Mouse (Mus musculus) left cerebral cortex, adult 8-10 months (tissue): Measurements from ENCODE around the gene Daam1. TPM values are rescaled to one million over a fixed set of nuclear protein-coding genes. Genes with fewer than 3 reads are reported as not detected.
"Not testable (repeated sequence)": the region's sequence is repeated elsewhere in the genome, so short reads cannot be mapped to it uniquely, and the experiment has no call there.

ENCODE experiments used
- DNase-seq, 2 experiments: peaks; one replicate each; pipeline ENCODE4 v3.0.0; 2022; ENCODE audit warnings: low spot score in 2 of 2
- total RNA-seq, 4 experiments: library from RNA; stranded (reverse); gene quantifications; 2 replicates each; pipeline ENCODE4 v1.2.4; 2022

Gene Daam1
- total RNA-seq, 4 experiments from 2014 or later: 49.2 to 52.6 (median 51.6) TPM

DNA sequence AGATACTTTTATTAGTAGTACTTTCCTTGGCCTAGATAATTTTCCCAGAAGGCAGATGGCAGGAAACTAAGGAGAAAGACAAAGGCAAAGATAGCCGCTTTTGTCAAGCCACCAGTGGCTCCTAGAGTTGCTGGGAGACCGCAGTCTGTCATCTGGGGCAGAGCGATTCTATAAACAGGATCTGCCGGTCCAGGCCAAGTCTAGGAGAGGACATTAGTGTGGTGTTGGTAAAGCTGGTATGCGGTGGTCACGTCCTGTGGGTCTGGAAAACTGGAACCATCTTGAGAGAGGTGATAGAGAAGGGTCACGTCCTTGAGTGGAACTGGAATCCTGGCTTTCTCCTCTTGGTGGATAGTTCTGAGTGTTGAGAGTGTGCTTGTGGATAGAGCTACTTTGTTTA, 3.2 kb downstream of the Daam1 start:
- no peak for DNase-seq

DNA sequence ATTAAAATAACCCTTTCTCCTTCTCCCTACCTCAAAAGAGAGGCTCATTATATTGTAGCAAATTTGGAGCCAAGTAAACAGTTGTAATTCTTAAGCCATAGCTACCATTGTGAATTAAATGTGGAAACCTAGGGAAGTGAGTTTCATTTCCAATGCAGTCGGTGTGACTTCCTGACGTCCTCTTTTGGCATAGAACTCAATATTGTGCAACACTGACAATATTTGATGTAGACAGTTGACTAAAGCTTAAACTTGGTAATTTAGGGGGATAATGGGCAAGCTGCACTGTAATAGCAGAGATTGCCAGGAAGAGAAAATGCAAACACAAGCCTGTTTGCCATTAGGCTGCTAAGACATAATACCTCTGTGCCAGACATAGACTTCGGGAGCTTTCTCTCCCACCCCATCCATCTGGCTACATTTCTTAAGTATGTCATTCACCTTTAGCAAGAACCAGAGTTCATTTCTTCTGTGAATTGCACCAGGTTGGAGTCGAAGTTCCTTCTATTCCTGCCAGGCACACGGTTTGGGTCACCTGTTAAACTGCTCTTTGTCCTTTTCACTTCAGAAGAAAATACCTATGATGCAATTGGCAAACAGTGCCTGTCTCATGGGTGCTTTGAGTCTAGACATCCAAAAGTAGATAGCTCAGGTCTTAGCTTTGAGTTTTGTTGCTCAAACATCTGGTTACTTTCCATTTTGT, 5.2 kb downstream of the Daam1 start:
- DNase-seq: no peak

DNA sequence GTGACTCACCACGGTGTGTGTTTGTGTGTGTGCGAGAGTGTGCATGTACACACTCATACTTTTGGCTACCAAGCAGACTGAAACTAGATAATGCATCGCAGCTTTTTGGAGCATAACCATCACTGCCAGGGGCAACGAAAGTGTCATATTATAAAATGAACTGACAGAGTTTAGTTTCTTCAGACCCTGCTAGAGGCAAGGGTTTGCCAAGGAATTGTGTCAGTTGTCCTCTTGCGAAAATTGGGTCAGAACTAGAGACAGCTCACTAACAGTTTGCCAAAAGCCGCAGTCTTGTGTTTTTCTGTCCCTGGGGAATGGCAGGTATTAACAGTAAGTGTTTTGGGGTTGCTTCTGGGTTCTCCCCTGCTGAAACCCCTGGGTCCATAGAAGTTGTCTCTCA, 5.9 kb downstream of the Daam1 start:
- DNase-seq: no peak

DNA sequence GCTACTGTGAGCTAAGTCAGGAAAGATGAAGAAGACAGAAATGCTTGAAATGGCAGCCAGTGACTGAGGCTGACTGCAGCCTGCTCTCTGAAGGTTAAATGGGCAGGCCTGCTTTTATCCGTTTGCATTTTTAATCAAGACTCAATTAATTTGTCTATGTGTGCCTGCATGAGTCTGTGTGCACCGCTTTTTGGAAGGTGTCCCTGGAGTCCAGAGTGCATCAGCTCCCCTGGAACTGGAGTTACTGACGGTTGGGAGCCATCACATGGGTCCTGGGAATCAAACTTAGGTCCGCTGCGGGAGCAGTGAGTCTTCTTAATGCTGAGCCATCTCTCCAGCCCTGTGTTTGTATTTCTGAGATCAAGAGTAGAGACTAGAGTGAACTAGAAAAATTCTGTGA, 6.7 kb downstream of the Daam1 start:
- DNase-seq: no peak

DNA sequence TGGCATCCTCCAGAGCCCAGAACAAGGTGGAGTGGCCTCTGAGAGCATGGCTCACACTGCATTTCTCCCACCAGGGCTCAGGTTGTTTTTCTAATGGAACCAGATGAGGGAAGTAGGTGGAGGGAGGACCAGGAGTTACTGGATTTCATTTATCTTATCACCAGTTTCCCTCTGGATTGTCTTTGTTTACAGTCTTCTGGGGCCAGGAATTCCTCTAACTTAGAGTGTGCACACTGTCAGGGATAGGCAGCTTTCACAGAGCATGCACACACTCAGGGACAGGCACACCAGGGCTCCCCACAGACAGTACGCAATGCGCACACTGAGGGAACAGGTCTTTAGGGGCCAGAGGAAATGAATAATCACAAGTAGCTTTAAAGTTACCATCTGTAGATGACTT, 7.4 kb downstream of the Daam1 start:
- DNase-seq: no peak

DNA sequence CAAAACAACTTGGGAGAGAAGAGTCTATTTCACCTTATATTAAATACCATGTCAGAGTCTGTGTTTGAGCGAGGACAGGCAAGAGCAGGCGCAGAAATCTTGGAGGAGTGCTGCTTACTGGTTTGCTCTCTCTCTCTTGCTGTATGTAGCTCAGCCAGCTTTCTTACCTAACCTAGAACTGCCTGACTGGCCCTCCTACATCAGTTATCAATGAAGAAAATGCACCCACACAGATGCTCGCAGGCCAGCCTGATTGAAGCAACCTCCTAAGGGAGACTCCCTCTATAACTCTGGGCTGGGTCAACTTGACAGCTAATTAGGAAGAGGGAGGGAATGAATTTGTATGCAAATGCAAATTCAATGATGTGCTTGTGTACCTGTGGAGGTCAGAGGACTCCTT, 8.8 kb downstream of the Daam1 start:
- no peak for DNase-seq

DNA sequence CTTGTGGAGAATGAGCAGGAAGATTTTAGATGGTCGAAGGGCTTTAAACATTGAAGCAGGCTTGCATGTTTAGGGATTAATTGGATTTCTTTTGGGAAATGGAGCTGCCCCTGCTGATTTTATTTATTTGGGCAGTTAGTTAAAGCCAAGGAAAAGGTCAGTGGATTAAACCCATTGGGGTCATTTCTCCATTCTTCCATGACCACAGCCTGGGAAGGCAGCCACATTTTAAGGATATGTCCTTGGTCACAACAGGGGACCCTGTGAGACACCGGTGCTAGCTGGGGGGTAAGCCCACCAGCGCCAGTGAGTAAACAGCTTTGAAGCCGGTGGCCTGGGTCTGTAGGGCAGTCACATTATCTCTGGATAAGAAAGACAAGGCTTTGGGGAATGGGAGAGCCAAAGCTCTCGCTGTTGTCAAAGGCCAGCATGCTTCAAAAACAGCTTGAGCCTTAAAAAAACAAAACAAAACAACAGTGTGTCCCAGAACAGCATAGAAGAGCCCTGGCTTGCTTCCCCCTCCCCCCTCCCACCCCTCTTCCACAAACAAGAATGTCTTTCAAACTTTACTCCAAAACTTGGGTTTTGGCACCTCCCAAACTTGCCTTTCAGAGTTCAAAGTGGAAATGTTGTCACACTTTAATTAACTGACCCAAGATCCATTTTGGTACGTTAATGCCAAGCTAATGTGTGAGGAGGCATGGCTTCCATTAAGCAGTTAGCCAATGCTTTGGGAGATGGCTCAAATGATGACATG, 9.7 kb downstream of the Daam1 start:
- no peak for DNase-seq

DNA sequence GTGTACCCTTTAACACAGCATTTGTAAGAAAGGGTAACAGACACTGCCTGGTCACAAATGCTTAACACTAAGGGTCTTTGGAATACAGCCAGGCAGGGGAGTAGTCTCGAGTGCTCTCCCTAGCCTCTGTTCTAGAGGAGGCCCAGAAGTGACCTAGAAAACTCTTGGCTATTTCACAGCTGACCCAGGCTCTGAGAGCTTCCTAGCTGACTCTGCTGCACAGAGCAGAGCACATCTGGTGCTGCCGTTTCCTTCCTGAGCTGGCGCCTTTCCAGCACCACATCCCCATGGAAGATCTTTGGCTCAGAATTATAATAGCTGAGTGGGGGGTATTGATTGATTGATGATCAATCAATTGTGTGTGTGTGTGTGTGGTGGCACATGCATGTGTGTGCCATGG, 11.1 kb downstream of the Daam1 start:
- no peak for DNase-seq

DNA sequence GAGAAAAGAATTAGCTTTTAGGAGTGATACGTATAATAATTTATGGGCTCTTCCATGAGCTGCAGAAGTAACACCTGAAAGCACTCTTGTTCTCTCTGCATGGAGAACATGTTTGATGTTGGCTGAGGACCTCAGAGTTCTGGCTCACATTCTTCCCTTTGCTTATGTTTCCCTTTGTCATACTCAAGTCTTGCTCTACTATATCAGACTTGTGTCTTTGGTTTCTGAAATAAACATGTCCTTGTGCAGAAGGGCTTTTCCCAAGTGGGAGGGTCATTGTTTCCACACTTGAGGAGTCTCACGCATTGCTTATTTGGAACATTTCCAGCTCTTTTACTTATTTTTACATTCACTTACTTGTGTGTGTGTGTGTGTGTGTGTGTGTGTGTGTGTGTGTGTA, 11.7 kb downstream of the Daam1 start:
- DNase-seq: no peak

DNA sequence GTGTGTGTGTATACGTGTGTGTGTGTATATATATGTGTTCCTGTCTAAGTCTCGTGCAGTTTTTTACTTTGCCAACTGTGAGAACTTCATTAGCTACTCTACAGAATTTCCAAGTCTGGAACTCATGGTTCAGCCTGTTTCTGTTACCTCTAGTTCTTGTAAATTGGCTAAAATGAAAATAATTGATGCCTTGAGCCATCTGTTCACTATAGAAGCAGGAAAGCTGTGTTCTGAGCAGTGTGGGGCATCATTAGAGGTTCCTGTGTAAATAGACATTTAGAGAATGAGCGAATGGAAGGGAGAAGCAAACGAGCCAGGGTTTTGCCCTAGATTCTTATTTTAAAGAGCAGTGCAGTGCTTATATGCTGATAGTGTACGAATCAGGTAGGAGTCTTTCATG, 14.6 kb downstream of the Daam1 start:
- no peak for DNase-seq

DNA sequence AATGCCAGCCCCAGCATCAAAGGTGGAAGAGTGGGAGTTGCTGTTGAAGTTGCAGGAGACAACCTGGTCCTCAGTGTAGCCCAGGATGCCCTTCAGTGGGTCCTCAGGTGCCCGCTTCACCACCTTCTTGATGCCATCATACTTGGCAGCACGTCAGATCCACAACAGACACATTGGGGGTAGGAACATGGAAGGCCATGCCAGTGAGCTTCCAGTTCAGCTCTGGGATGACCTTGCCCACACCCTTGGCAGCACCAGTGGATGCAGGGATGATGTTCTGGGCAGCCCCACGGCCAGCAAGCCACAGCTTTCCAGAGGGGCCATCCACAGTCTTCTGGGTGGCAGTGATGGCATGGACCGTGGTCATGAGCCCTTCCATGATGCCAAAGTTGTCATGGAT, 15.5 kb downstream of the Daam1 start:
- DNase-seq: not testable (repeated sequence)

DNA sequence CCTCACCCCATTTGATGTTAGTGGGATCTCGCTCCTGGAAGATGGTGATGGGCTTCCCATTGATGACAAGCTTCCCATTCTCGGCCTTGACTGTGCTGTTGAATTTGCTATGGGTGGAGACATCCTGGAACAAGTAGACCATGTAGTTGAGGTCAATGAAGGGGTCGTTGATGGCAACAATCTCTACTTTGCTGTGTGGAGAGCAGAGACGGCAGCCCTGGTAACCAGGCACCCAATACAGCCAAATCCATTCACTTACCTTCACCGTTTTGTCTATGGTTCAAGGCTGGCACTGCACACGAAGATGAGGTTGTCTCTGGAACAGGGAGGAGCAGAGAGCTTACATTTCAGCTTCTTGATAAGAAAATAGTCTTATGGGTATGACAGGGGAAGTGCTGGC, 16.1 kb downstream of the Daam1 start:
- not testable (repeated sequence) for DNase-seq

DNA sequence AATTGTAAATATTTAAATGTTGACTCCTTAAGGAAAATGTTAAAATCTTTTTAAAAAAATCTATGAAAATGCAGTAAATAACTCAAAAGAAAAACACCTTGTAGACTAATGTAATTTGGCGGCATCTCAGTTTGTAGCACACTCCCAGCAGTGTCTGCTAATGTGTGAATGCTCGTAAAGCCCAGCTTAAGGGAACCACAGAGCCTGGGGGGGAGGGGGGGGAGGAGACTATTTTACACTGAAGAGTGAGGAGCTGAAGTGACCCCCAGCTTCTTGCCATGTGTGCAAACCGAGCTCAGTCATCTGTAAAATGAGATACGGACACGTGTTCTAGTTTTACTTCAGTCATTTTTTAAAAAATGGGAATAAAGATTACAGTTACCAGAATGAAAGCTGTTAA, 16.7 kb downstream of the Daam1 start:
- no peak for DNase-seq

DNA sequence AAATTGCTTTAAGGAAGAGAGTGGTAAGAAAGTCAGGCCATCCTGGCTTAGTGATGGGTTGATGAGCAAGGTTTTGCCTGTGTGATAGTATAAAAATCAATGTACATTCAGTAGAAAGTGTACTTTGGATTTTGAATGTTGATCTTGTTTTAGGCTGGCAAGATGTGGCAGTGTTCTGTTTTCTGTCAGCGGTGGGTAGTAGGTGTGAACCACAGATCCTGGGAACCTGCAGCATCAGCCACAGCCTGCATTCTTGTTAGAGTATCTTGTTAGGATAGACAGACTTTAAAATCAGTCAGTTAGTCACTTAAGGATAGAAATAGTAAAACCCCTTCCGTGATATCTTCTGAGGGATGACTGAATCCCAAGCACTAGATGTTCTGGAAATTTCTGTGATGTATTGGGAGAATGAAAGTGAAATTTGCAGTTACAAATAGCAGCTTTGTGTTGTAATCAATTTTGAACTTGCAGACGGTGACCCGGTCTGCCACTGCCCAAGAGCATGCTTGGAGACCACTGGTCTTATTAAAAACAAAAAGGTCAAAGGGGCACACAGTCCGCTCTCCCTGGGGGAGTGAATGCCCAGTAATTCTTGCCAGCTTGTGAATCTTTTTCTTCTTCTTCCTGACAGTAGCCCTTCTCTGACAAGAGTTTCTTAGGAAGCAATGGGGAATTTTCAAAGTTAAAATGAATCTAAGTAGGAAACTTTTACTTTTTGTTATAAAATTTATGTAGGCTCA, 17.3 kb downstream of the Daam1 start:
- no peak for DNase-seq

DNA sequence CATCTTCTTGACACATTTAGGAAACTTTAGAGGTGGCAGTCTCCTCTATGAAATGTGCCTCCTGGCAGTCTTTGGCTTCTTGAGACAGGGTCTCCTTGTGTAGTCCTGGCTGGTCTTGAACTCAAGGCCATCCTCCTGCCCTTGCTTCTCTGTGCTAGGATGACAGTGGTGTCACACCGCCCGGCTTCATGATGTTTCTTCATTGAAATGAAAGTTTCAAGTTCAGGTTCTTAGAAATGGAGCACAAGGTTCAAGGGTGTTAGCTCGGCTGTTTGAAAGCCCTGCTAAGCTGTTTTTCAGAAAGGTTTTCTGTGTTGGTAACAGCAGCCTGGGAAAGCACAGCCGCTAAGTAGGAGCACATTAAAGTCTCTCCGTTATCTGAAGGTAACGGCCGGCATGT, 18.2 kb downstream of the Daam1 start:
- no peak for DNase-seq

DNA sequence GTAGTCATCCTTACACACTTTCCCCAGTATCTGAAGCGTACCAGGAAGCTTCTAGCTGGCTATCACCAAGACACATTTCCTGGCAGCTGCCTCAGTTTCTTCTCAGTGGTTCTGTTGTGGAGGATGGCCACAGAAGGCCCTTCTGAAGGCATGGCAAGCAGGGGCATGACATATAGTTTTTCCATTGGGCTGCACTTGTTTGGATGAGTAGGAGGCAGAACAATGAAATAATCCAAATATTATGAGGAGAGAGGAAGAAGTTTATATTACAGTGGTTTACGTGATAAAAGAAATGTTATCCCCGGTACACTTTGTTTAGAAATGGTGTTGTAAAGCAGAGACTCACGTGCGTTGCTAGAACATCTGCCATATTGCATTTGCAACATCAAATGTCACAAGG, 19.3 kb downstream of the Daam1 start:
- DNase-seq: no peak

DNA sequence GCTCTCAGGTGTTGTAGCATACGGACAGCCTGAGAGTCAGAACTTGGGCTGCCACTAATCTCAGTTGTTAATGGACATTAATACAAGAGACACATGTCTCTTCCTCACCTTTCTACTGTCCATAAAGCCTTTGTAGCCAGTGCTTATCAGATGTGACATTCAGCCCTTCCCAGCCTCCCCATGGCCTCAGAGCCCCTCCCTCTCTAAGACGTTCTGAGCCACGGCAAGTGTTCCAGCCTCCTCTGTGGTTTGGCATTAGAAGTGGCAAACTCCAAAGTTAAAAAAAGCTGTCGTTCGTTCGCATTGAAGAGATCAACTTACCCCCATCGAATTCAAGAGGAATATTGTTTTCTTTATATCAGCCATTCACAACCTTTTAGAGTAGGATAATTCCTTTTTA, 21.8 kb downstream of the Daam1 start:
- no peak for DNase-seq

DNA sequence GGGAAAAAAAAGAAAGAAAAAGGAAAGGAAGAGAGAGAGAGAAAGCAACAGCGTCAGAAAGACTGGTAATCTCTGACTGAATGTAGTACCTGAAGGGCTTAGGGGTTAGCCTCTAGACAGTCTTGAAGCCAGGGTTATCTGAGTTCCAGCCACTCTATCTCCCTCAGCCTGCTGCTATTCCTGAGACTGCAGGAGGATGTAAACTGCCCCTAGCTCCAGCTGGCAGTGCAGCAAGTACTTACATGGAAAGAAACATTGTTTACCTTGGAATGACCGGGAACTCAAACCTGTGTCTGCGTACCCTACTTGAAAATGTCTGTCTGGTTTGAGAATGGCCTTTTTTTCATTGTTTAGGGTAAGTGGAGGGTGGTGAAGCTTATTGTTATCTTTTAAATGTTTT, 22.8 kb downstream of the Daam1 start:
- DNase-seq: no peak

DNA sequence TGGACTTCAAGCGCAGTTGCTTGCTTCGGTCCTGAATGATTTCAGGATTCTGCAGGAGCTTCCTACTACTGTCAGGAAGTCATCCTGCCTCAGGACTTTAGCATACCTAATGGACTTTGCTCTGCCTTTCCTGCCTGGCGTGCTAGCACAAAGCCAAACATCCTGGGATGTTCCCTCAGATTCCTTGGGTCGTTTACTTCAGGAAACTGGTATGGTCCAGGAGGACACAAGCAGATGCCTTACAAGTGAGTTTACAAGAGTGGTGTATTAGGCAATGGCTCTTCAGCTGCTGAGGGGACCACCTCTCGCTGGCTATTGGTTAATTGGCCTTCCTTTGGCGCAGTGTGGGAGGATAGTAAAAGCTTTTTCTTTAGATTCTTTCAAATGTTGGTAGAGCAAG, 23.3 kb downstream of the Daam1 start:
- DNase-seq: no peak

DNA sequence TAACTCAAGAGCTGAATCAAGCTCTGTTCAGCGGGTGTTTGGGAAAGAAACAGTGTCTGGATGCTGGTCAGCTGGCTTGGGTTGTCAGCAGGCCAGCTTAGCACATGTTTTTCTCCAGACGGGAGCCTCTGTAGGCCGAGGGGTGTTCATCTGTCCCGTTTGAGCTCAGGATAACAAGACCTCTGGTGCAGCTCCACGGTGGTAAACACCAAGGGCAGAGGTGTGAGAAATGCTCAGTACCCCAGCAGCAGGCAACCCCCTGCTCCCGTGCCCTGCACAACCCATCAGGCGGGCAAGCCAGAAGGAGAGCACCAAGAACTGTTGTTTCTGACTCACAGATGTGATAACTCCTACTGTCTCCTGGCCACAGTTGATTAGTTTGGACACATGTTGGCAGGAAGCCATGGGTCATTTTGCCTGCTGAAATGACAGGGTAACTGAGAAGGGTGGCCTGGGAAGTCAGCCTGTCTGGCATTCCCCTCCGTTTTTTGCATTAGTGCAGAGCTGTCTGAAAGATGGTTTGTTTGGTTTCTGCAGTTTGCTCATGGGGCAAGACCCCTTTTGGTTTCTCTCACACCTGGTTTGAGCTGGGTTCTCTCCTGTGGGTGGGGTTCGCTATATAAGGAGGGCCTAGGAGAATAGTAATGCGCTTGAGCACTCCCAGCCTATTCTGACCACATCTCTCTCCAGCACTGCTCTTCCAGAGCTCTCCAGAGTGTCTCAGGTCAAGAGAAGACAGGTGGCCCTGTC, 25.0 kb downstream of the Daam1 start:
- peak in 1 of 2 experiments; percentile 32 for DNase-seq

DNA sequence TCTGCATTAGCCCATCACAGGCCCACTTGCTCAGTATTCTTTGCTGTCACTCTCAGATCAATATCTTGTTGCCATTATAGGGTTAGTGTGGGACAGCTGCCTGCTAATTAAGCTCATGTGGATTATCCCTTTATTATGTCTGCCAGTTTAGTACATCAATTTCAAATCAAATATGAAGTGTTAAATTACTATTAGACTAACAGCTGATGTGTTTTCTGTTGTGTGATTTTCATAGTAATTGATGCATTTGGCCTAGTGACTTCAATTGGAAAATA, 25.5 kb downstream of the Daam1 start:
- DNase-seq: no peak

DNA sequence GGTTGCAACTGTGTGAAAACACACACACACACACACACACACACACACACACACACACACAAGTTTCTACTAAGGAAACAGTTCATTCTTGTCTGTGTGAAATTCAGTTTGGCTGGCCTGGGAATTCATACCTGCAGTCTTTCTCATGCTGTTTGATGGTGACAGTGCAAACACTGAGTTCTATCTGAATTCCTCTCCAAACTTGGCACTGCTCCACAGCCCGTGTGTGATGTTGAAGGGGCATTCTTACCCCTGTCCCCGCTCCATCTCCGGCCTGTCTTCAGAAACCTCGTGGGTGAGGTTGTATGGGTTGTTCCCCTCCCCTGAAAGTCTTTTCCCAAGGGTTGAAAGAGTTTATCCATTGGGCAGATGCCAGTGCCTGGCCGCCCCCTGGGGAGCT, 28.2 kb downstream of the Daam1 start:
- no peak for DNase-seq
